Mouse (Mus musculus) CH12.LX (cell line): ENCODE measurements around the gene Fars2. TPM values are rescaled to one million over a fixed set of nuclear protein-coding genes. Genes with fewer than 3 reads are reported as not detected.

ENCODE experiments used
- DNase-seq: peaks from one replicate; pipeline ENCODE4 v3.0.0-alpha.2; 2013; ENCODE audit errors: extremely low read depth
- H3K27ac ChIP-seq: 2 replicates; pipeline ENCODE4 v1.5.1; 2012; ENCODE audit warnings: low read depth, mild to moderate bottlenecking, control low read depth, moderate library complexity; ENCODE audit not compliant: insufficient read depth
- H3K27me3 ChIP-seq: replicated peaks from 2 replicates; pipeline ENCODE3; 2012; ENCODE audit warnings: inconsistent platforms
- H3K36me3 ChIP-seq, 2 experiments: replicated peaks in 1 of 2; 2 replicates each; pipeline versions ENCODE3 to v1.6.1; 2012; ENCODE audit warnings: inconsistent platforms in 1 of 2, low read length in 1 of 2, mild to moderate bottlenecking in 1 of 2, mixed read lengths in 1 of 2, moderate library complexity in 1 of 2; ENCODE audit not compliant: control insufficient read depth in 1 of 2, insufficient read depth in 1 of 2
- H3K4me1 ChIP-seq, 2 experiments: 2 replicates each; pipeline ENCODE4 v1.6.1; 2012; ENCODE audit warnings: inconsistent platforms in 1 of 2, moderate library complexity in 1 of 2; ENCODE audit not compliant: insufficient read depth in 2 of 2, control insufficient read depth in 1 of 2
- H3K4me2 ChIP-seq: 2 replicates; pipeline ENCODE4 v1.6.1; 2012; ENCODE audit warnings: low read depth, mild to moderate bottlenecking, control low read depth; ENCODE audit not compliant: poor library complexity, insufficient read depth, severe bottlenecking
- H3K4me3 ChIP-seq, 3 experiments: fragments of 150-350 bp in 1 of 3; sonication (generic) in 1 of 3; replicated peaks in 1 of 3; 2 replicates each; pipeline versions ENCODE3 to v1.5.1; 2011 to 2012; ENCODE audit warnings: low read depth in 2 of 3, low read length in 2 of 3, mild to moderate bottlenecking in 2 of 3, moderate library complexity in 2 of 3, control low read depth in 1 of 3, improper control_type of control experiment in 1 of 3, inconsistent platforms in 1 of 3, mixed read lengths in 1 of 3; ENCODE audit not compliant: poor library complexity in 1 of 3
- H3K79me2 ChIP-seq: replicated peaks from 2 replicates; pipeline ENCODE4 v1.6.1; 2012; ENCODE audit warnings: mild to moderate bottlenecking, moderate library complexity; ENCODE audit not compliant: control insufficient read depth, poor library complexity, insufficient read depth, severe bottlenecking; ENCODE audit errors: extremely low read depth
- H3K9ac ChIP-seq: 2 replicates; pipeline ENCODE4 v1.6.1; 2012; ENCODE audit warnings: low read depth, mild to moderate bottlenecking, control low read depth, moderate library complexity; ENCODE audit not compliant: insufficient read depth
- H3K9me3 ChIP-seq: replicated peaks from 2 replicates; pipeline ENCODE3; 2012; ENCODE audit warnings: low read length, inconsistent platforms, mixed read lengths
- BHLHE40 ChIP-seq: IDR thresholded peaks from 2 replicates; pipeline ENCODE4 v1.6.1; 2011; ENCODE audit warnings: mild to moderate bottlenecking, low read depth, low read length, improper control_type of control experiment
- CHD2 ChIP-seq: IDR thresholded peaks from 2 replicates; pipeline ENCODE4 v1.6.1; 2011; ENCODE audit warnings: low read length, improper control_type of control experiment
- CTCF ChIP-seq, 2 experiments: IDR thresholded peaks in 1 of 2; conservative IDR thresholded peaks in 1 of 2; 2 replicates each; pipeline ENCODE4 v1.5.1; 2011 to 2012; ENCODE audit warnings: low read depth in 2 of 2, low read length in 2 of 2, improper control_type of control experiment in 1 of 2, inconsistent platforms in 1 of 2, mild to moderate bottlenecking in 1 of 2, moderate library complexity in 1 of 2
- ETS1 ChIP-seq: conservative IDR thresholded peaks from 2 replicates; pipeline ENCODE4 v1.6.1; 2012; ENCODE audit warnings: low read depth, mild to moderate bottlenecking, inconsistent platforms, low read length, improper control_type of control experiment, moderate library complexity
- GABPA ChIP-seq: IDR thresholded peaks from 2 replicates; pipeline ENCODE4 v1.6.1; 2012; ENCODE audit warnings: low read depth, low read length, improper control_type of control experiment, inconsistent platforms; ENCODE audit not compliant: insufficient replicate concordance
- HCFC1 ChIP-seq: IDR thresholded peaks from 2 replicates; pipeline ENCODE4 v1.6.1; 2012; ENCODE audit warnings: low read depth, mild to moderate bottlenecking, inconsistent platforms, low read length, improper control_type of control experiment
- JUN ChIP-seq: IDR thresholded peaks from 2 replicates; pipeline ENCODE4 v1.6.1; 2011; ENCODE audit warnings: low read depth, mild to moderate bottlenecking, low read length, improper control_type of control experiment, moderate library complexity; ENCODE audit not compliant: insufficient read depth
- JUND ChIP-seq: conservative IDR thresholded peaks from 2 replicates; pipeline ENCODE4 v1.6.1; 2011; ENCODE audit warnings: low read depth, low read length, improper control_type of control experiment
- KAT2A ChIP-seq: IDR thresholded peaks from 2 replicates; pipeline ENCODE4 v1.6.1; 2012; ENCODE audit warnings: low read length, improper control_type of control experiment, inconsistent platforms; ENCODE audit not compliant: insufficient replicate concordance
- MAFK ChIP-seq: IDR thresholded peaks from 2 replicates; pipeline ENCODE4 v1.6.1; 2011; ENCODE audit warnings: low read length, improper control_type of control experiment; ENCODE audit not compliant: insufficient replicate concordance
- MAZ ChIP-seq: IDR thresholded peaks from 2 replicates; pipeline ENCODE4 v1.6.1; 2012; ENCODE audit warnings: low read depth, mild to moderate bottlenecking, inconsistent platforms, low read length, improper control_type of control experiment, moderate library complexity
- NRF1 ChIP-seq: IDR thresholded peaks from 2 replicates; pipeline ENCODE4 v1.6.1; 2014; ENCODE audit warnings: low read depth, mild to moderate bottlenecking, inconsistent platforms, low read length, improper control_type of control experiment, moderate library complexity
- POLR2A ChIP-seq: IDR thresholded peaks from 2 replicates; pipeline ENCODE4 v1.6.1; 2011; ENCODE audit warnings: low read depth, mild to moderate bottlenecking, improper control_type of control experiment, low read length
- RAD21 ChIP-seq: IDR thresholded peaks from 2 replicates; pipeline ENCODE4 v1.6.1; 2011; ENCODE audit warnings: low read depth, mild to moderate bottlenecking, low read length, improper control_type of control experiment, moderate library complexity
- RCOR1 ChIP-seq: conservative IDR thresholded peaks from 2 replicates; pipeline ENCODE4 v1.6.1; 2012; ENCODE audit warnings: low read depth, mild to moderate bottlenecking, inconsistent platforms, low read length, improper control_type of control experiment
- SMC3 ChIP-seq: IDR thresholded peaks from 2 replicates; pipeline ENCODE4 v1.6.1; 2011; ENCODE audit warnings: low read depth, low read length, improper control_type of control experiment
- TBP ChIP-seq: conservative IDR thresholded peaks from 2 replicates; pipeline ENCODE4 v1.6.1; 2011; ENCODE audit warnings: low read depth, low read length, improper control_type of control experiment
- TCF12 ChIP-seq: IDR thresholded peaks from 2 replicates; pipeline ENCODE4 v1.6.1; 2014; ENCODE audit warnings: low read depth, mild to moderate bottlenecking, inconsistent platforms, low read length, improper control_type of control experiment
- UBTF ChIP-seq: IDR thresholded peaks from 2 replicates; pipeline ENCODE4 v1.6.1; 2012; ENCODE audit warnings: low read depth, mild to moderate bottlenecking, inconsistent platforms, low read length, improper control_type of control experiment, moderate library complexity
- ZC3H11A ChIP-seq: IDR thresholded peaks from 2 replicates; pipeline ENCODE4 v1.6.1; 2012; ENCODE audit warnings: low read depth, mild to moderate bottlenecking, inconsistent platforms, low read length, improper control_type of control experiment
- ZNF384 ChIP-seq: IDR thresholded peaks from 2 replicates; pipeline ENCODE4 v1.6.1; 2012; ENCODE audit warnings: low read depth, low read length, improper control_type of control experiment, inconsistent platforms
- dilution Hi-C: fragments of 300-500 bp; cut with MboI; formaldehyde crosslinking; loops from 2 replicates; pipeline ENCODE4 v1.14.3; 2020; ENCODE audit warnings: low sequenced_read_pairs; ENCODE audit not compliant: extremely low pct_unique_long_range_greater_than_20kb, extremely low pct_ligation_motif_present
- in situ Hi-C: fragments of 300-500 bp; cut with MboI; formaldehyde crosslinking; loops from 3 replicates; pipeline ENCODE4 v1.14.3; 2019; ENCODE audit warnings: low sequenced_read_pairs, low pct_ligation_motif_present, low pct_unique_long_range_greater_than_20kb, mixed read lengths
- polyA plus RNA-seq: library from polyadenylated mRNA; unstranded; fragments of >175 nt; gene quantifications from 2 replicates; pipeline ENCODE4 v1.2.1, GENCODE M21; 2012; ENCODE audit warnings: low read depth; ENCODE audit not compliant: insufficient read length
- total RNA-seq, 2 experiments: library from RNA; depleted of rRNA; stranded (reverse); fragments of 300-350 nt in 1 of 2; fragments of >200 nt in 1 of 2; gene quantifications; 2 replicates each; pipeline ENCODE4 v1.2.3; 2012 to 2014

Gene Fars2
- total and polyA plus RNA-seq, 3 experiments, result 30.2 to 47.7 (median 46.4) TPM

- H3K79me2 ChIP-seq, result no peaks in the 10 kb centered on the region
- H3K4me3 ChIP-seq, result no peak overlapping the region
- no peaks in the 10 kb centered on the region for H3K9me3 ChIP-seq
- H3K27ac ChIP-seq, result no peak overlapping the region
- H3K9ac ChIP-seq, result no peak overlapping the region
- no peak overlapping the region for H3K4me2 ChIP-seq
- H3K4me1 ChIP-seq, result 0 out of 4 replicates have a peak, but pooled peaks cover 0 to under 1% of the 10 kb centered on the region in 2 experiments
- TF ChIP-seq SMC3 (no peak), HCFC1 (no peak), CHD2 (no peak), TBP (no peak), RAD21 (no peak), JUN (no peak), GABPA (no peak)
- TF ChIP-seq, all 38 proteins: peak for 0
- in situ Hi-C loops, result loop anchor here (25.0 kb wide), 2 partner anchors 286 to 1014 kb away; no protein-coding TSS in a partner anchor
- no peak for DNase-seq
- Histone ChIP-seq H3K36me3 (peaks cover 0 to 14% of the 10 kb centered on the region in 2 experiments), H3K27me3 (no peaks in the 10 kb centered on the region)
- dilution Hi-C loops, result no loop called here
Measured at GRCm38 (mm10) chr13:36298782-36299031, 181.5 kb downstream of the Fars2 start.

GRCm38 (mm10) chr13:36302770-36303169 lies 185.6 kb downstream of the Fars2 start:
- dilution Hi-C loops, result no loop called here
- no peak for TF ChIP-seq UBTF
- TF ChIP-seq JUND, result no peak
- TF ChIP-seq ETS1, result no peak
- no peak for TF ChIP-seq TCF12
- no peak for TF ChIP-seq NRF1
- TF ChIP-seq HCFC1, result no peak
- no peak for TF ChIP-seq TBP
- Histone ChIP-seq H3K4me3 (no peak overlapping the region), H3K27ac (no peak overlapping the region), H3K27me3 (no peaks in the 10 kb centered on the region), H3K36me3 (peaks cover 0 to 11% of the 10 kb centered on the region in 2 experiments), H3K9ac (no peak overlapping the region), H3K4me1 (peaks cover 0 to 13% of the 10 kb centered on the region in 2 experiments; a peak in 1 of 4 replicates), H3K4me2 (no peak overlapping the region), H3K79me2 (no peaks in the 10 kb centered on the region), H3K9me3 (no peaks in the 10 kb centered on the region)
- no peak for DNase-seq
- in situ Hi-C loops, result no loop called here

GRCm38 (mm10) chr13:36305306-36305705 lies 188.1 kb downstream of the Fars2 start:
- DNase-seq, result no peak
- Histone ChIP-seq H3K27ac (no peak overlapping the region), H3K9me3 (no peaks in the 10 kb centered on the region), H3K9ac (no peak overlapping the region), H3K4me2 (no peak overlapping the region), H3K36me3 (peaks cover 0 to 26% of the 10 kb centered on the region in 2 experiments), H3K4me3 (no peak overlapping the region), H3K4me1 (peaks cover 0 to 24% of the 10 kb centered on the region in 2 experiments; a peak in 2 of 4 replicates), H3K27me3 (no peaks in the 10 kb centered on the region), H3K79me2 (no peaks in the 10 kb centered on the region)
- in situ Hi-C loops, result no loop called here
- dilution Hi-C loops, result no loop called here
- TF ChIP-seq CTCF (conservative IDR thresholded peaks at IDR 0.05 in 1 of 2, IDR thresholded peaks at IDR 0.05 in 1 of 2; ENCODE audit: low read depth in 2 of 2, low read length in 2 of 2) (no peak), ZC3H11A (no peak), POLR2A (no peak), MAZ (no peak), RCOR1 (no peak), HCFC1 (no peak), BHLHE40 (no peak), JUN (no peak), MAFK (no peak), ZNF384 (no peak), KAT2A (no peak)
